Mouse (Mus musculus) hematopoietic stem cell, adult 5-6 weeks (primary cell): ENCODE data around the gene Kif26b. TPM values are rescaled to one million over a fixed set of nuclear protein-coding genes. Genes with fewer than 3 reads are reported as not detected.

Experiments used
- ATAC-seq, 2 experiments: fragments of 125-278 bp in 1 of 2; replicated peaks in 1 of 2; 2 replicates each; pipeline ENCODE4 v1.8.0; 2016 to 2017; ENCODE audit warnings: inconsistent platforms in 2 of 2, mild to moderate bottlenecking in 2 of 2, moderate number of reproducible peaks in 2 of 2, low read depth in 1 of 2, moderate TSS enrichment in 1 of 2; ENCODE audit not compliant: low FRiP score in 2 of 2, poor library complexity in 2 of 2, severe bottlenecking in 2 of 2, insufficient read depth in 1 of 2, low TSS enrichment in 1 of 2
- total RNA-seq: library from RNA; stranded (forward); fragments of 172-1452, 232-1000 nt; gene quantifications from 2 replicates; pipeline ENCODE4 v1.2.3, GENCODE M21; 2017

Gene Kif26b
- total RNA-seq, 1 experiment from 2014 or later: 0.25 TPM

DNA sequence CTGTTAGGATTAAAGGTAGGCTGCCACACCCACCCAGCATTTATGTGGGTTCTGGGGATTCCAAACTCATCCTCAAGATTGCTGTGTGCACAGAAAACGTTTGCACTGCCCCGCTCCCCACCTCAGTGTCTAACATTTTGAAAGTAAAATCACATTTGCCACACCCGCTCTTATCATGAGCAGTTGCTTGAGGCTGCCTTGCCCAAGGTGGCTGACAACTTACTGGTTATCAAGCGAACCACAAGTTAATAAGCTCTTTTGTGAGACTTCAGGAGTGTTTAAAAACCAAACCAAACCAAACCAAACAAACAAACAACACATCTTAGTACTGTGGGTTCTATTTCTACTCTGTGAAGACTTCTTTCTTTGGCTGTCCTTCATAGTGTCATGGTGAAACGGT lies 101.1 kb downstream of the Kif26b start:
- no peak; a peak in 1 of 4 replicates for ATAC-seq

DNA sequence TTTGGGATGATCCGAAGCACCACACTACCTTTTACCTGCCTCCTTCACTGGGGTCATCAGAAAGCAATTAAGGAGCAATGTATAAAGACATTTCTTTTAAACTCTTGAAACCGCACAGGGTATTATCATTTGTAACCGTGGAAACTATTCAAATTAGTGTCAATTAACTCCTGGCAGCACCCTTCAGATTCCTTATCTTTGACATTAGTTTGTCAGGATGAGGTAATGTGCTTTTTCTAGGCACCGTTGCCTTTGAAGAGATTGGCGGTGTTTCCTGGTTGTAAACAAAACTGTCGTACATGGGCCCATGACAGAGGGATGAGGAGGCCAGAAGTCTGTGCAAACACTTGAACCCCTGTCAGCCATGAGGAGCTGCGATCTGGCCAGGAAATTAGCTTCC lies 102.9 kb downstream of the Kif26b start:
- ATAC-seq: no peak

DNA sequence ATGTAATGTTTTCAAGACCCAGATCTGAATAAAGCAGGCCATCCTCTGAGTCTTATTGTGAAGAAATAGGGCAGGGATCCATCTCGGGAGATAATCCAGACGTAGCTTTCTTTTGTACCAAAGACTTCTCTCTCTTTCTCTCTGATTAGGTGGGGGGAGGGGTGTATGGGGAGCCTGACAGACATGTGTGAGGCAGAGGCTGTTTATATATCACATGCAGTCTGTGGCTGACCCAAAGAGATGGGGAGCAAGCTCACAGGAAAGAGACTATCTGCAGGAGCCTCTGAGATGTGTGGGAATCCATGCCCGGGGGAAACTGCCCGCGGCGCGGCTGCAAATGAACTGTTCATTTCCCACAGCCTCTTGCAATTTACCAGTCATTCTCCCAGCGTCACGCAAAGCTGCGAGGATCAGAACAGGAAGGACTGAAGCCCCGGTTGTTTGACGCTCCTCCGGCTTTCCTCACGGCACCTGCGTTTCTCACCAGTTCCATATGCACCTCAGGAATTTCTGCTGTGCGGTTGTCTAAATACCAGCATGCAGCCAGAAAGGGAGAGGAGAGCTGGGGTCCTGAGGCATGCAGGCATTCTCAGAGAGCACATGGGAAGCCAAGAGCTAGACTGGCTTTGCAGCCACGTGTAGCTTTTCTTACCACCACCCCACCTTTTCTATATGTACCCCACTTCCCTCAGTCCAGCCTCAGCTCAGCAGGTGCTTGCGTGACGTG lies 105.6 kb downstream of the Kif26b start:
- no peak for ATAC-seq

DNA sequence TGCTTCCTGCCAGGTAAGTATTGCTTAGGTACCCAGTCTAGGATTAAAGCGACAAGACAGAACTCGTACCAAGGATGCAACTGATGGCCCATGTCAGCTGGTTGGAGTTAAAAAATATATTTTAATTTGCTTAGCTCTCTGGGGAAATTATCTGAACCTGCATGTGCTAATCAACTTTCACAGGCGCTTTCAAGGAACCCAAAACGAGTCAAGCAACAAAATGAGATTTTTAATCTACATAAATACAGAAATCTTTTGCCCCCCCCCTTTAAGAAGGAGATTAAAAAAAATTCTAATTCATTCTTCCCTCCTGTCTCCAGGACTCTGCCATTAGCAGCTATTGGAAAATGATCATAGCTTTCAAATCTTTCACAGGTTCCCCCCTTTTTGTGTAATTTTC lies 106.5 kb downstream of the Kif26b start:
- no peak for ATAC-seq

DNA sequence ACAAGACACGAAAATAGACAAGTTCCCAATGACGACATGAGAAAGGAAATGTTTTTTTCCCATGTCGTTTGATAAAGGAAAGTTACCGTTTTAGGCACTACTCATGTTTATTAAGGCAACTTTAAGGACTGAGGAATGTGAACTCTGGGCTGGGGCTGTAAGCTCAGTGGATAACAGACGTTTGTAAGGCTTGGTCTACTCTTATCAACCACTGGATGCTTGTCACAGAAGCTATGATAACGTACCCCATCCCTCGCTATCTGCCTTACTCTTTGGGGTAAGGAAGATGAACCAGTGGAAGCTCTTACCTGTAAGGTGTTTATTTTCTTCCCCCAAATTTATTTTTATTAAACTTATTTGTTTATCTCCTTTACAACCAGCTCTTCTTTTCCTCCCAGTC lies 108.4 kb downstream of the Kif26b start:
- ATAC-seq: no peak

DNA sequence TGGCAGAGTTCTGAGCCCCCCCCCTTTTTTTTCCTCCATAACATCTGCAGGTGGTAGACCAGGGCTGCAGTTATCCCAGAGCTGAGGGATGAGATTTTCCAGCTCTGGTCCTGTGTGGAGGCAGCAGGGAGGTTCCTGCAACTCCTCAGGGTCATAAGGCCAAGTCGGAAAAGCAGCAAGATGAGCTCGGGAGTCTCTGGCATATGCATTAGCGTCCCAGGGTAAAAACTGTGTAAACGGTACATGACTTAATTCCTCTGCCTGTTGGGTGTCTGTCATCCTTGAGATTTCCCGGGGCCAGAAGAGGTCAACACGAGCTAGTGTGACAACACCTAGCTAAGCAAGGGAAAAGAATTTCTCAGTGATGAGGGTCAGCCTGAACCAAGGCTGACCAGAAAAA lies 111.0 kb downstream of the Kif26b start:
- no peak for ATAC-seq

DNA sequence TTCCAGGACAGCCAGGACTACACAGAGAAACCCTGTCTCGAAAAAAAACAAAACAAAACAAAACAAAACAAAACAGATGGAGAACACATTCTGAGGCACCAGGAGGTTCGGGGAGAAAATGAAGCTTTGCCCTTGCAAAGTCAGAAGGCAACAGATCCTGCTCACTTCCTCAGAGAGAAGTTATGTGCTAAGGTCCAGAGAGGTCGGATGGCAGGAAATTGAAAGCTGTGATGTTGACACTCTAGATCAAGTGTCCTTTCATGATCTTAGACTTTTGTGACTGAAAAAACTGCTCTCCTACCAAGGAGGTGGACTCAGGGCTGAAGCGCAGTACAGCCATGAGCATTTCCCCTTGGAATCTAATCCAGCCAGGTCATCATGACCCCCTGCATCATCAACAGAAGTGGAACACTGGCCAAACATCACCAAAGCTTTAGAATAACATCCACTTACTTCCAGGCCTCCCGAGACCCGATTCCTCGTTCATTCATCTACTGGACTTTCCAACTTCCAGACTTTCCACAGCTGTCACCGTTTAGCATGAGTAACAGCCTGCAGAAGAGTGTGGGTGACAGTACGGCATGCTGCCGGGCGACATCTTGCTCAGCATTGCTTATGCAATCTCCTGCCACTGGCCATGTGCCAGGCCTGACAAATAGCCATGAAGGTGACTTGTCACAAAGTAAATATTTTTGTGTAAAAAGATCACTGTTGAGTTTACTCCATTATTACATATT lies 112.0 kb downstream of the Kif26b start:
- ATAC-seq: no peak

DNA sequence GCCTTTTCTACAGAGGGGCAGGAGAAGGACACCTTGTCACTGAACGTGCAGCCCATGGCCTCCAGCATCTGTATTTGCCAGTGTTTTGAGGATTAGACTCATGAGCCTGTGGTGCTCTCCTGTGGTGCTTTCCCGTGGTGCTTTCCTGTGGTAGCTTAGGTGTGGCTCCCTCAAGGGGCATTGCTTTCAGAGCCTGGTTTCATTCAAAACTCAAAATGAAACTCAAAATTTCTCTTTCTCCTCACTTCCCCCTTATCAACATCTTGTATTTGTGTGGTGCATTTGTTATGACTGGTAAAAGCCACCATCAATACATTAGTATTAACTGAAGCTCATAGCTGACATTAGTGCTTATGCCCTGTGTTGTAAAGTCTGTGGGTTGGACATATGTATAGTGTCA lies 112.9 kb downstream of the Kif26b start:
- ATAC-seq: 0 out of 4 replicates have a peak, but pooled peaks of 1 of the 2 experiments have one; percentile 14

DNA sequence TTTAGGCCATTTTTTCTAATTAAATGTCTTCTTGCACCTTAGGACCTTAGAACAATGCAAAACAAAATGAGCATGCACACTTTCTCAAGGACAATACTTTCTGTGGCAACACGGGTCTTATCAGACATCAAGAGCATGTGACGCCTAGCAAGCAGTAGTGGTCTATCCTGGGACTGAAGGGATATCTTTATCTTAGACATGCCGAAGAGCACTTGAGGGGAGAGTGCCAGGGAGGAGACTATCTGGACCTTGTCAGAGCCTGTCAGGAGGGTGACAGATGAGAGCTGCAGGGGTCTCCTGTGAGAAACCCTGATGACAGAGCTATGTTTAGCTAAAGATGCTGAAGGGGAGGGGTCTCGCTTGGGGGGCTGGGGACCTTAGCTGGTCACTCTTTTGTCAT lies 116.0 kb downstream of the Kif26b start:
- no peak for ATAC-seq

DNA sequence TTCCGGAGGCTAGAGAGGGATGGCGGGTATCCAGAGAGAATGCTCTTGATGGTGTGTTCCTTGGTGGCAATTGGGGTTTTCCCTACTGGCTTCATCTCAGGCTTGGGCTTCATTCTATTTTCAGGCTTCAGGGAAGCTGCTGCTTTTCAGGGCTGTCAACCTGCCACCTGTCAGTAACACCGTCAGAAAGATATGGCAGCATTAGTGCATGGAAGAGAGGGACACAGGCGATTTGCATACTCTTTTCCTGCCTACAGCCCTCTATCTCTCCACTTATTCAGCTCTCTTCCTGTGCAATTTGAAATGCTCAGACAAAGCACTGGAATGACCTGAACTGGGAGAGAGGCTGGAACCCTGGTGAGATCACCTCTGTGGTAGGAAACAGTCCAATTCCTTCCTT lies 117.7 kb downstream of the Kif26b start:
- no peak for ATAC-seq

DNA sequence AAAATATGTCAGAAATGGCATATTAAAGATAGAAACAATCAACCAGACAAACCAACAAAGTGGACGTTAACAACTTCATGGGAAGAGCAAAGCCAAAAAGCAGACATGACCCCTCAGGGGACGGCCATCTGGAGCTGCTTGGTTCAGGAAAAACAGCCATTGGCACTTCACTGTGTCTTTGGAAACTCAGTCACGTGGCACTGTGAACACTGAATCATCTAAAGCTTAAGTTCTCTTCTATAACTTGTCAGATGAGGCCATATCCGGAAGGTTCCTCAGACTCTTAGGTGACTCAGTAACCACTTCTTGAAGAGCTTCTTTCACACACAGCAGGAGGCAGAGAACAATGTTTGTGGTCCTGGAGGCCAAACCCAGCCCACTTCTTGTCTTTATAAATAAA lies 126.6 kb downstream of the Kif26b start:
- ATAC-seq: no peak

DNA sequence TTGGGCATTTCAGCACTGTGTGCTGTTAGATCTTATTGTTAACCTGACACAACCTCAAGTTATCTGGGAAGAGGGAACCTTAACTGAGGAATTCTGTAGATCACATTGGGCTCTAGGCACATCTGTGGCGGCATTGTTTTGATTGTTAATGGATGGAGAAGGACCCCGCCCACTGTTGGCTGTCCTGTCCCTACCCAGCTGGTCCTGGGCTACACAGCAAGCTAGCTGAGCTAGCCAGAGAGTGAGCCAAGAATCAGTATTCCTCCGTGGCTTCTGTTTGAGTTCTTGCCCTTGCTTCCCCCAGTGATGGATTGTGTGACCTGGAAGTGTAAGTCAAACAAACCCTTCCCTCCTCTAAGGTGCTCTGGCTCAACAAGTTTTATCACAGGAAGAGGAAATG lies 132.1 kb downstream of the Kif26b start:
- no peak for ATAC-seq

DNA sequence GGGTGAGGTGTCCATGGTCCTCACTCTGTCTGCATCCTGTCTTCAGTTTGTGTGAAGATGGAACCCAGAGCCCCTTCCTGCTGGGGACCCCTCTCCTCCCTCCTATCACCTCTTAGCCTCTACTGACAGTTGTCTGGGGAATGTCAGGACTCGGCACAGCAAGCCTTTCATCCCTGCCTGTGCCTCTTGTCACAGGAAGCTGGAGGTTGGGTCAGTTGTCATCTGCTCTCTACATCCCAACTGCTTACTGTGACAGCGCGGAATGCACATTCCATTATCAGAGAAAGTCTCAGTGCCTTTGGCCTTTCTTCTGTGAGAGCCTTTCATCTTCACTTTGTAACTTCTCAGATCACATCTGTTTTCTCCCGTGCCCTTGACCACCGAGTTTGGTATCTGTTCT lies 132.6 kb downstream of the Kif26b start:
- no peak for ATAC-seq

DNA sequence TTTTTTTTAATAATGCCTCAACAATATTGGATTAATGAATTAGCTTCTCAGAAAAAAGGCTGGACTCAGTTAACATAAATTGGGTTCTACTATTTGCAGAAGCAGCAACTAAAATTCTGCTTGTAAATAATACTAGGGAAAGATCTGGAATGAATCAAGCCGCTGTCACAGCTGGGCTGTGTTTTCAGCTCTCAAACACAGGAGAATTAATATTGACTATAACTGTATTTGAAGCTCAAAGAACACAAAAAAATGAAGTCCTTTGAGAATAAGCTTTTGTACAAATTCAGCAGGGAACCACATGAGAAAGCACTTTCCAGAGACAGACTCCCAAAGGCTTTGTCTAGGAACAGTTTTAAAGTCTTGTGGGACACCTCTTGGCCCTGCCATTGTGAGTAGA lies 134.6 kb downstream of the Kif26b start:
- no peak for ATAC-seq

DNA sequence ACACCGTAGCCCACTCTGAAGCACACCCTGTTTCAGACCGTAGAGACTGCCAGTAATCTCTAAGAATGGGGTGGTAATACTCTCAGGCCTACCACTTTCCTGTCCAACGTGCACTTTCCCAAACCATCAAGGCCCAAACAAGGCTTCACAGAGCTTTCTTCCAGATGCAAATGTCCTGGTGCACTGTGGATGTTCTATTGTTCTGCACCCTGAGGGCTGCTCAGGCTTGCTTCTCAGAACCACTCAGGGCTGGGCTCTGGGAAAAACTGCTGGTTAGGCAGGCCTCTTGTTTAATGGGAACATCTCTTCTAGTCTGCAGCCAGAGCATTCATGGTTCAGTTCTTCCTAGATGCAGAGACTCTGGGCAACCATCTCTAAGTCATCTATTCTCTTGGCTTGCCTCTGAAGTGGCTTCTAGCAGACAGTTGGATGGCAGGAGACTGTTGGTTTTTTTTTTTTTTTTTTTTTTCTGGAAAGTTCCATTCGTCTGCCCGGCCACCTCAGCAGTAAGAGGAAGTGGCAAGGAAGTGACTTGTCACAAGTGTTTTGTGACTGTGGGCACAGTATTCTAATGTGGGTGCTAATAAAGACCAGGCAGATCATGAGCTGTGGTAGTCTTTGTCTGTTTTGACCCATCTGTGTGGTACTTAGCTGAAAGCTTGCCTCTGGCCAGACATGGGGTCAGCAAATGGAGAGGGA lies 135.5 kb downstream of the Kif26b start:
- ATAC-seq: peak; percentile 58 to 79; a peak in 3 of 4 replicates

DNA sequence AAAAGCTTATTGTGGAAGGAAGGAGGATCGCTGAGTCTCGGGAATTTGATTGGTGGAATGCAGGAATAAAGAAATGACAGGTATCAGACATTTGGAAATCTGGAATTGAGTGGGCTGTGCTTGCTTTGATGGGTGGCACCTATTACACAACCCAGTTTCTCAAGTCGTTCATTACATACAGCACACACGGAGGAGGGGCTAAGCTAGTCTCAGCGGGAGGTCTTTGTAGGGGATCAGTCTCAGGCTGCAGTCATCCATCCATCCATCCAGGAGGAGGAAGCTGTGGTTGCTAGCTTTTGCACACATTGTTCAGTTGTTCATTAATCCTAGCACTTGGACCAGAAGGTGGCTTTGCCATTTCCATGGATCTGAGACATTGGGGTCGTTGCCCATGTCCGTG lies 137.6 kb downstream of the Kif26b start:
- no peak for ATAC-seq

DNA sequence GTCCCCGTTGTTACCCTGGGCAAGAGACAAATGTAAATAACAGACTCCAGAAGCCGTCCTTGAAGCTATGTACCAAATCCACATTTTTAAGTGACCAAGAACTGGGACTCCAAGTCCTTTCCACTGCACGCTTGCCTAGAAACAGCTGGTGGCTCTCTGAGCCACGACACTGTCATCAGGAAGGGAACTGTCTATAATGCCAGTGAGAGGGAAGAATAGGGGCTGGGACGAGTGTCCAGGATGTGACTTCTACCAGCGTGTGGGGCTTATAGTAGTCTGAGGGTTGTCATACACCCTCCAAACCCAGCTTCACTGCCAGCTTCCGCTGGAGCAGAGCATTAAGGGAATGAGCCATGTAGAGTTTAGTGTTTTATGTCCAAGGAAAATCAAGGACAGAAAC lies 138.9 kb downstream of the Kif26b start:
- ATAC-seq: no peak

DNA sequence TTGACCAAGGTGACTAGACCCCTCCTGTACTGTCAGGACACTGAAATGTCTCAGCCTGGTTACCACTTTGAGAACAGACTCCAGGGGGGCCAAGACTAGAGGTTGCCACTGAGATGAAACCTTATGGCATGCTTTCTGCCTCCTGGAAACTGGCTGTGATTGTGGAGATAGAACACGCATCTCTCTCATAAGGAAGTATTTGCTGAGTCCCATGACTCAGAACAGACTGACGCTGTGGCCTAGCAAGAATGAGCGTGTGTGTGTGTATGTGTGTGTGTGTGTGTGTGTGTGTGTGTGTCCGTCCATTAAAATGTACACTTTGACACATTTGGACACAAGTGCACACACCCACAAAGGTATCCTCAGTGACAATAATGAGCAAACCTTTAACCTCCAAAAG lies 140.0 kb downstream of the Kif26b start:
- ATAC-seq: no peak
